Mouse (Mus musculus): Measurements from ENCODE around the gene Bcl6. TPM values are rescaled to one million over a fixed set of nuclear protein-coding genes. Genes with fewer than 3 reads are reported as not detected.

Gene Bcl6
- 10 to 100 TPM; 86.0 to 97.8 TPM for total RNA-seq (2023)

GRCm38 (mm10) chr16:23988466-23989208 lies at the start of gene Bcl6, which contains the start of gene Gm37419:
Bcl6 (minus strand) TSS chr16:23988852.
Gm37419 (plus strand) TSS chr16:23988482.

GRCm38 (mm10) chr16:23932294-23932693 lies 56.4 kb downstream of the Bcl6 start, which contains the start of gene Rtp2:
Rtp2 (minus strand) TSS chr16:23932394.

Other genes starting within 250 kb of the Bcl6 start
- not detected for gene Sst, start 97.9 kb downstream of the Bcl6 start, total RNA-seq (2023)
- gene Rtp2, start 56.5 kb downstream of the Bcl6 start, total RNA-seq (2023) = not detected
- gene Gm37419, start 370 bp downstream of the Bcl6 start, total RNA-seq (2023) = not detected